Mouse (Mus musculus): ENCODE measurements at regions not wholly inside any gene's neighbourhood (a gene's known extent, or its start where the extent isn't known, plus 50 kb on each side); places are given as distances from the start of the nearest gene placed in this dataset.
"Not testable (repeated sequence)": the region's sequence is repeated elsewhere in the genome, so short reads cannot be mapped to it uniquely, and the experiment has no call there.

- no peak for DNase-seq
Observed at GRCm38 (mm10) chr1:98665584-98665983, 244.7 kb downstream of the Slco6d1 start.

- DNase-seq = not testable (repeated sequence)
Observed at GRCm38 (mm10) chr1:98667426-98667825, 246.5 kb downstream of the Slco6d1 start.

DNA sequence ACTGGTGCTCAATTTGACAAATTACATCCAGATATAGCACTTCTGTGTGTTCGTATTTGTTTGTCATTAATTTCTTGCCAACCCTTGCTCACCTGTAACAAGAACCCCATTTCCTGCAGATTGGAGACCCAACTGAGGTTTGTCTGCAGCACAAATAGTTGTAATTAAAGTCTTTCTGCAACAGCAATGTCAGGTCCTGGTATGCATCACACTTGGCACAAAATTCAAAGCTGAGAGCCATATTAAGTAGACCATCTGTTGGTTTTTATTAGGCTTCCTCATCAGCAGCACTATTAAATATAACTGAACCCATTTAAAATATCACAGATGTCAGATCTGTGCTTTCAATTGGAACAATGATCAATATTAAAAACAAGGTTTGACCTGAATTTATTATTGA is 247.0 kb downstream of the Slco6d1 start:
- DNase-seq = no peak

DNA sequence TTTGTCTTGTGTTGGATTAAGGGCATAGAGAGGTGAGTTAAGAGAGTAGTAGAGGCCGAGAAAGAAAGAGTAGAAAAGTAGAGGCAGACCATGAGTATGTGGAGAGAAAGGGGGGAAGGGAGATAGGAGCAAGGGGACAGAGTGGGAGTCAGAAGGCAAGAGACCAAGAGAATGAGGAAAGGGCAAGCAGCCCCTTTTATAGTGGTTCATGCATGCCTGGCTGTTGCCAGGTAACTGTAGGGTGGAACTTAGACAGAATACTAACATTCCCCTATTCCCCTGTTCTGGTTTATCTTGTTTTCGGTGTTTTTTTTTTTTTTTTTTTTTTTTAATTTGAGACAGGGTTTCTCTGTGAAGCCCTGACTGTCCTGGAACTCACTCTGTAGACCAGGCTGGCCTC is 247.7 kb downstream of the Slco6d1 start:
- no peak for DNase-seq

DNA sequence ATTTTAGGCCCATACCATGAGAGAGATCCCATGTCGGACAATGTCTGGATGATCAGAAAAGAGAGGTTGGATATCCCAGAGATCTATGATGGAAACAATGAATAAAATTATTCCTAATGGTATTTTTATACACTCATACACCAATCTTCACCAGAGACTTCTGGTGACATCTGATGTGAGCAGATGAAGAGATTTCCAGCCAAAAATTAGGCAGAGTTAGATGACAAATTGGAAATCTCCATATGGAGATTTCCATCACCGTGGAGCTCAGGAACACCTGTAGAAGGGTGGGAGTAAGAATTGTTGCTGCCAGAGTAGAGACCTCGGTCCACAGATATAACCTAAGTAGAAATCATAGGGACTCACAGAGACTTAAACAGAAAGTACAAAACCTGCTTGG is 257.8 kb downstream of the Slco6d1 start:
- no peak for DNase-seq

DNA sequence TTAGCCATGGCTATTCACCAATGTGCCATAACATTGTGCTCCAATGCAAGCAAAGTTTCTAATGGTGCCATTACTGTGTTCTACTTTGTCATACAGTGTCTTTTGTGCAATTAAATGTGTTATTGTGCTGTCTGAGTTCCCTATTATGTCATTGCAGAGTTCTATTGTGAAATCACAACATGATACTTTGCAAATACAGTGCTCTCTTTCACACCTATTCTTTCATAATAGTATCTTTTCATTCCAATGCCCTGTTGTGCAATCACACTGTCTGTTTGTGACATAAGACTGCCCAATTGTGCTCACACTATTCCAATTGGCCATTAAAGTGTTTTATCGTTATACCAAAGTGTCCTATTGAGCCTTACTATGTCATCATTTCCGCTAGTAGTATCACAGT is 292.9 kb downstream of the Slco6d1 start:
- no peak for DNase-seq

- DNase-seq = no peak
Observed at GRCm38 (mm10) chr1:98714307-98714706, 293.4 kb downstream of the Slco6d1 start.

DNA sequence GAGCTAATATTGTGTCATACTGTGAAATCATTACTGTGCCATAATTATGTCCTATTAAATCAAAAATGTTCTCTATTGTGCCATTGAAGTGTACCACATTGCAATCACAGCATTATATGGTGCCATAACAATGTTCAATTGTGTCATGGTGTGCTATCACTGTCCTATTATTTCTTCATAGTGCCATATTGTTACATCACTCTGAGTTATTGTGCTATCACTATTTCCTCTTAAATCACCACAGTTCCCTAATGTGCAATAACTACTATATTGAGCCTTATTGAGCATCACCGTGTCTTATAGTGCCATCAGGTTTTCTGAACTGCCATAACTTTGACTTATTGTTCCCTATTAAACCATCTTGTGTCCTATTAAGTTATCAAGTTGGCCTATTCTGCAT is 299.7 kb downstream of the Slco6d1 start:
- no peak for DNase-seq

- DNase-seq = no peak
Observed at GRCm38 (mm10) chr1:98727354-98728015, 306.6 kb downstream of the Slco6d1 start.

- DNase-seq = peak; percentile 16
Observed at GRCm38 (mm10) chr1:98748886-98749285, 328.0 kb downstream of the Slco6d1 start.

DNA sequence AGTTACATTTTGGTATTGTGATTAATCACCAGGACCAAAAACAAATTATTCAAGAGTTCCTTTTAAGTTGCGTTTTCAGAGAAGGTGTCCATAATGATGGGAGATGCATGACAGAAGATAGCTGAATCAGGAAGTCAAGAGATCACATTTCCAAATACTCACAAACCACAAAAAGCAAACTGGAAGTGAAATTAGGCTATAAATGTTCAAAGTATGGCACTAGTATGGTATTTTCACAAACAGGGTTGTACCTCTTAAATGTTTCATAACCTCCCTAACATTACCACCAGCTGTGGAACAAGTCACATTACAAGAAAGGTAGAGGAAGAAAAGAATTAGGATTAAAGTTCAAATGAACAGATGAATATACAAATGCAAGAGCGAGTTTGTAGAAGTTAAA is 367.6 kb downstream of the Slco6d1 start:
- no peak for DNase-seq

DNA sequence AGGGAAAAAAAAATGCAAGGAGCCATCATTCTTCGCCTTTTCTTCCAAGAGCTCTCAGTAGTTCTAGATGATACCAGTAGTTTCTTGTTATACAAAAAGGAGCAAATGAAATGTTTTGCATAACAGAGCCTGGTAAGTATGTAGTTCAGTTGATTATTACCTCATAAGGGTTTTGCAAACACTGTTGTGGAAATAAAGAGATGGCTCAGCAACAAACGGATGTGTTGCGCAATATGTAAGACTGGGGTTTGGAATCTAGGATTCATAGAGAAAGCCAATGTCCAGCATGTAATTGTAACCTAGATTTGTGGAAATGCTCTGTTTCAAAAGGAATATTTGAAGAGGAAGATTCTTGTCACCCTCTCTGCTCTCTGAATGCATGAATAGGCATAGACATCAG is 372.4 kb downstream of the Slco6d1 start:
- DNase-seq = no peak

- DNase-seq = no peak
Observed at GRCm38 (mm10) chr1:98812543-98812942, 391.6 kb downstream of the Slco6d1 start.

DNA sequence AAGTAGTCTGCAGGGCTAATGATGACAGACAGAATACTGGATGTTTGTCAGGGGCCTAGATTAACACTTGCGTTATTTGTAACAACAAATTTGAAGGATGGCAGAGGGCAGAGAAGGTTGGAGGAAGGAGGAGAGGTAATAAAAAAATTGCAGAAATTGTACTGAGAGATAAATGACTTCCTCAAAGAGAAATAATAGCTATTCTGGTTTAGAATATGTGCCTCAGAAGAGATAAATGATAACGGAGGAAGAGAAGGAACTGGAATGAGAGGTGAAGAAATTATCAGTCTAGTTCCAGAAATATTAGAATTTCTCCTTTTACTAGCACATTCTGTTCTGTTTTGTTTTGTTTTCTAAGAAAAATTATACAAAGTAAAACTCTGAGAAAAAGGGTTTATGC is 393.1 kb downstream of the Slco6d1 start:
- no peak for DNase-seq

DNA sequence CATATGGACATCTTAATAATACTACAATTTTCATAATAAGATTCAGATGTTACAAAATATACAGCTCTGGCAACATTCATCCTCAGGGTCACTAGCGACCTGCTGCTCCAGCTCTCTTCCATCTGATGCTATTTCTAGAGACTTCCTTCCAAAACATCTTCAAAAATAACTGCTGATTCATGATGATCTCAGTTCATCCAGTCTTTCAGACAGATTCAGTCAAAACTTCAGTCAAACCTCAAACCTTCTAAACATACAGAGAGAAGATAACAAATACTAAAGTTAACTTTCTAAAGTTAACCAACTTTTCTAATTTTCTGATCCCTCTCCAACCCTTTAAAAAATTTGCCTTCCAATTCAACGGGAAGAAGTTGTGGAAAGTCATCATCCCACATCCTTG is 397.2 kb downstream of the Slco6d1 start:
- DNase-seq = no peak

DNA sequence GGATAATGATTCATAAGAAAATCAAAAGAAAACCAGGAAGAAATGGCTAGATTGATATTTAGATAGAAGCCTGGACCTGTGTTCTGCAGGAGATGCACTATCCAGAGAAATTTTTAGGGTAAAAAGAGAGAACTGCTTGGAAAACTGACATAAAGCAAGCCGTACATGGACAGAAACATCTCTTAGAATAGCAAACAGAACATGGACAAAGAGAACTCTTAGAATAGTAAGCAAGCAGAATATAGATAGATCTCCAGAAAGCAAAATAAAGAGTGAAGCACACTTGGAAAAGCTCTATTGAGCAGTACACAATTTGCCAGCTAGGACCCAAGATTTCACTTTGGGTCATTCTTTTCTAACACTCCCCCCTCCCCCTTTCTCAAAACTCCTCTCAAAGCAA is 439.3 kb downstream of the Slco6d1 start:
- DNase-seq = no peak

- DNase-seq = no peak
Observed at GRCm38 (mm10) chr1:98906260-98906659, 485.3 kb downstream of the Slco6d1 start.

GRCm38 (mm10) chr1:98923043-98923442 is 502.1 kb downstream of the Slco6d1 start:
- DNase-seq = no peak

GRCm38 (mm10) chr1:98924933-98925332 is 504.0 kb downstream of the Slco6d1 start:
- no peak for DNase-seq

DNA sequence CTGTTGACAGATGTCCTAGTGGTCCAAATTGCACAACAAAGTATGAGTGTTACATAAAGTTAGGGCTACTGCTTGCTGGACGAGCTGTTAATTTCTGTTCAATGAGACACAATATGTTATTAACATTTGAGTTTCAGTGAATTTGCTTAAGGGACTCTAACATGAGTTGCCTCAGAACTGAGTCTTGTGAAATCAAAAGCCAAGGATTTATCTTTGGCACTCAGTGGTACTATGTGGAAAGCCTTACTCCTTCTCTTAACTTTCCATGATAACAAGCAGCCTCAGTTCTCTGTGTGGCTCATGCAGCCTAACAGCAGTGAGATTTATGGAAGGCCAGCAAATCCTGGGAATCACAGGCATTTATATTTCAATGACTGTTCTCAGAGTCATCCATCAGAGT is 510.0 kb downstream of the Slco6d1 start:
- no peak for DNase-seq

- no peak for DNase-seq
Observed at GRCm38 (mm10) chr1:98932239-98932638, 511.3 kb downstream of the Slco6d1 start.

DNA sequence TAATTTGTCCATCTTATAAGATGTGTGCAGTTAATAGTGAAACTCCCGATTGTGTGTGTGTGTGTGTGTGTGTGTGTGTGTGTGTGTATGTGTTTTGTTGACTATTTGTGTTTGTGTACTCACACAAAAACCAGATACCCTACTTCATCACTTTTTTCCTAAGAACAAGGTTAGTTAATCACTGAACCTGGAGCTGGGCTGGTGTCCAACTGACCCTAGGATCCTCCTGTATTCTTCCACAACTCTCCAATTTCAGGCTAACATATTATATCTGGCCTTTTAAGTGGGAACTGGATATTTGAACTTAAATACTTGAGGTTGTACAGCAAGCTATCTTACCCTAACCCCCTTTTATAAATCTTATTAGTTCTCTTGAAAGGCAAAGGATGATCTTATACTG is 556.8 kb downstream of the Slco6d1 start:
- no peak for DNase-seq
